Mouse (Mus musculus) myocyte (in vitro differentiated cells): ENCODE measurements around the gene Hnrnpl. TPM values are rescaled to one million over a fixed set of nuclear protein-coding genes. Genes with fewer than 3 reads are reported as not detected.

Source experiments
- H3K27me3 ChIP-seq: one replicate; pipeline ENCODE4 v1.6.1; 2011; ENCODE audit not compliant: control insufficient read depth, insufficient read depth, insufficient read length
- H3K36me3 ChIP-seq: one replicate; pipeline ENCODE4 v1.6.1; 2011; ENCODE audit not compliant: control insufficient read depth, insufficient read depth
- H3K4me2 ChIP-seq: one replicate; pipeline ENCODE4 v1.6.1; 2011; ENCODE audit warnings: low read depth, control low read depth
- H3K4me3 ChIP-seq: one replicate; pipeline ENCODE4 v1.5.1; 2011; ENCODE audit warnings: mild to moderate bottlenecking, control low read depth, moderate library complexity
- H3K79me2 ChIP-seq: one replicate; pipeline ENCODE4 v1.6.1; 2011; ENCODE audit not compliant: control insufficient read depth, insufficient read depth
- H3ac ChIP-seq: one replicate; pipeline ENCODE4 v1.6.1; 2011; ENCODE audit not compliant: control insufficient read depth, insufficient read length
- CEBPB ChIP-seq: IDR thresholded peaks from 2 replicates; pipeline ENCODE4 v1.6.1; 2011; ENCODE audit warnings: mild to moderate bottlenecking, moderate library complexity; ENCODE audit not compliant: poor library complexity, insufficient read depth, severe bottlenecking
- E2F4 ChIP-seq: IDR thresholded peaks from one replicate; pipeline ENCODE4 v1.6.1; 2011; ENCODE audit warnings: mild to moderate bottlenecking, control low read depth, moderate library complexity; ENCODE audit not compliant: insufficient read depth
- MAX ChIP-seq: IDR thresholded peaks from one replicate; pipeline ENCODE4 v1.6.1; 2011; ENCODE audit warnings: low read depth, mild to moderate bottlenecking, control low read depth
- MYOD1 ChIP-seq, 3 experiments: IDR thresholded peaks; one replicate each; pipeline ENCODE4 v1.6.1; 2011; ENCODE audit warnings: control low read depth in 2 of 3, low read depth in 2 of 3, mild to moderate bottlenecking in 2 of 3, moderate library complexity in 1 of 3; ENCODE audit not compliant: insufficient read length in 2 of 3, control insufficient read depth in 1 of 3
- MYOG ChIP-seq, 3 experiments: IDR thresholded peaks; one replicate each; pipeline ENCODE4 v1.6.1; 2011; ENCODE audit warnings: control low read depth in 2 of 3, low read depth in 2 of 3, mild to moderate bottlenecking in 2 of 3; ENCODE audit not compliant: insufficient read length in 2 of 3, control insufficient read depth in 1 of 3, insufficient read depth in 1 of 3
- POLR2A ChIP-seq: IDR thresholded peaks from one replicate; pipeline ENCODE4 v1.6.1; 2011; ENCODE audit warnings: low read depth, mild to moderate bottlenecking, control low read depth, moderate library complexity; ENCODE audit not compliant: insufficient read length
- POLR2AphosphoS2 ChIP-seq: IDR thresholded peaks from one replicate; pipeline ENCODE4 v1.6.1; 2011; ENCODE audit warnings: low read depth, control low read depth; ENCODE audit not compliant: insufficient read length
- REST ChIP-seq: IDR thresholded peaks from one replicate; pipeline ENCODE4 v1.6.1; 2011; ENCODE audit warnings: mild to moderate bottlenecking, control low read depth, moderate library complexity; ENCODE audit not compliant: insufficient read depth, insufficient read length
- SRF ChIP-seq: IDR thresholded peaks from one replicate; pipeline ENCODE4 v1.6.1; 2011; ENCODE audit warnings: low read depth; ENCODE audit not compliant: control insufficient read depth, insufficient read length
- TCF12 ChIP-seq: IDR thresholded peaks from one replicate; pipeline ENCODE4 v1.6.1; 2011; ENCODE audit warnings: mild to moderate bottlenecking, control low read depth; ENCODE audit not compliant: poor library complexity, insufficient read depth, severe bottlenecking
- TCF3 ChIP-seq: IDR thresholded peaks from one replicate; pipeline ENCODE4 v1.6.1; 2011; ENCODE audit warnings: low read depth, control low read depth; ENCODE audit not compliant: insufficient read length
- USF1 ChIP-seq: IDR thresholded peaks from one replicate; pipeline ENCODE4 v1.6.1; 2011; ENCODE audit warnings: low read depth, mild to moderate bottlenecking, control low read depth, moderate library complexity
- polyA plus RNA-seq: library from polyadenylated mRNA; unstranded; fragments of >200 nt; fragmentation: generic; extraction: Trizol; gene quantifications from one replicate; pipeline ENCODE4 v1.2.1, GENCODE M21; 2012; ENCODE audit warnings: missing spikeins

Hnrnpl gene
- polyA plus RNA-seq, 1 experiment, result 230 TPM

GRCm38 (mm10) chr7:28824941-28825685 is 16.8 kb downstream of the Hnrnpl start, which contains the start of gene Ech1:
Ech1 (plus strand) TSS chr7:28825217.
- H3K36me3 ChIP-seq, result peaks cover 24% of the 10 kb centered on the region
- no peaks in the 10 kb centered on the region for H3K79me2 ChIP-seq
- H3K27me3 ChIP-seq, result no peaks in the 10 kb centered on the region
- TF ChIP-seq SRF, result no peak
- TF ChIP-seq MAX, result no peak
- no peak for TF ChIP-seq TCF12
- peak; percentile 46 for TF ChIP-seq POLR2AphosphoS2
- no peak for TF ChIP-seq E2F4
- no peak for TF ChIP-seq MYOG (IDR thresholded peaks at IDR 0.05; ENCODE audit: control insufficient read depth in 1 of 3, insufficient read depth in 1 of 3, insufficient read length in 2 of 3, low read depth in 2 of 3)
- TF ChIP-seq POLR2A, result peak; percentile 59
- H3K4me3 ChIP-seq, result peak within 1 kb of the TSS; percentile 34
- H3K4me2 ChIP-seq, result peak within 1 kb of the TSS; percentile 85
- H3ac ChIP-seq, result no peak within 1 kb of the TSS

GRCm38 (mm10) chr7:28825686-28826401 is 17.5 kb downstream of the Hnrnpl start:
- Histone ChIP-seq H3K4me2 (peak overlapping the region; percentile 70), H3ac (no peak overlapping the region), H3K36me3 (peaks cover 18% of the 10 kb centered on the region), H3K79me2 (no peaks in the 10 kb centered on the region), H3K27me3 (no peaks in the 10 kb centered on the region), H3K4me3 (peak overlapping the region; percentile 34)
- no peak for TF ChIP-seq USF1
- TF ChIP-seq REST, result no peak
- TF ChIP-seq MYOG (IDR thresholded peaks at IDR 0.05; ENCODE audit: control insufficient read depth in 1 of 3, insufficient read depth in 1 of 3, insufficient read length in 2 of 3, low read depth in 2 of 3), result no peak
- no peak for TF ChIP-seq E2F4
- no peak for TF ChIP-seq MYOD1 (IDR thresholded peaks at IDR 0.05; ENCODE audit: control insufficient read depth in 1 of 3, insufficient read length in 2 of 3, low read depth in 2 of 3)
- TF ChIP-seq SRF, result no peak
- TF ChIP-seq POLR2A, result no peak

- no peaks in the 10 kb centered on the region for H3K27me3 ChIP-seq
- H3ac ChIP-seq, result no peak overlapping the region
- H3K4me2 ChIP-seq, result peak overlapping the region; percentile 70
- TF ChIP-seq POLR2A, result no peak
- TF ChIP-seq USF1, result no peak
- no peak for TF ChIP-seq CEBPB
- no peak for TF ChIP-seq MYOD1 (IDR thresholded peaks at IDR 0.05; ENCODE audit: control insufficient read depth in 1 of 3, insufficient read length in 2 of 3, low read depth in 2 of 3)
- no peak for TF ChIP-seq SRF
- H3K4me3 ChIP-seq, result peak overlapping the region; percentile 34
- no peaks in the 10 kb centered on the region for H3K79me2 ChIP-seq
- H3K36me3 ChIP-seq, result peaks cover 18% of the 10 kb centered on the region
Observed at GRCm38 (mm10) chr7:28826402-28826772, 18.0 kb downstream of the Hnrnpl start.

- Histone ChIP-seq H3K27me3 (no peaks in the 10 kb centered on the region), H3K4me2 (no peak overlapping the region), H3K4me3 (no peak overlapping the region), H3K36me3 (peaks cover 9% of the 10 kb centered on the region), H3K79me2 (no peaks in the 10 kb centered on the region), H3ac (no peak overlapping the region)
- TF ChIP-seq SRF (no peak), CEBPB (0 out of 2 replicates have a peak, but pooled peaks have one; percentile 5), MYOD1 (IDR thresholded peaks at IDR 0.05; ENCODE audit: control insufficient read depth in 1 of 3, insufficient read length in 2 of 3, low read depth in 2 of 3) (peak in 1 of 3 experiments; percentile 17)
Observed at GRCm38 (mm10) chr7:28827338-28827737, 19.0 kb downstream of the Hnrnpl start.

- Histone ChIP-seq H3K36me3 (no peaks in the 10 kb centered on the region), H3K79me2 (no peaks in the 10 kb centered on the region), H3K27me3 (no peaks in the 10 kb centered on the region), H3K4me3 (no peak overlapping the region), H3K4me2 (no peak overlapping the region), H3ac (no peak overlapping the region)
- no peak for TF ChIP-seq POLR2AphosphoS2
- TF ChIP-seq MAX, result no peak
- no peak for TF ChIP-seq TCF3
- no peak for TF ChIP-seq REST
- no peak for TF ChIP-seq CEBPB
- no peak for TF ChIP-seq POLR2A
- TF ChIP-seq USF1, result no peak
- TF ChIP-seq SRF, result no peak
- TF ChIP-seq TCF12, result no peak
- TF ChIP-seq E2F4, result no peak
- TF ChIP-seq MYOD1 (IDR thresholded peaks at IDR 0.05; ENCODE audit: control insufficient read depth in 1 of 3, insufficient read length in 2 of 3, low read depth in 2 of 3), result no peak
- no peak for TF ChIP-seq MYOG (IDR thresholded peaks at IDR 0.05; ENCODE audit: control insufficient read depth in 1 of 3, insufficient read depth in 1 of 3, insufficient read length in 2 of 3, low read depth in 2 of 3)
Observed at GRCm38 (mm10) chr7:28829821-28830220, 21.5 kb downstream of the Hnrnpl start.
